Mouse (Mus musculus) MEL (cell line): ENCODE measurements at regions not wholly inside any gene's neighbourhood (a gene's known extent, or its start where the extent isn't known, plus 50 kb on each side); places are given as distances from the start of the nearest gene placed in this dataset.

Source experiments
- CTCF ChIP-seq, 3 experiments: IDR thresholded peaks in 2 of 3; conservative IDR thresholded peaks in 1 of 3; 2 replicates each; pipeline ENCODE4 v1.5.1; 2011 to 2012; ENCODE audit warnings: low read length in 3 of 3, low read depth in 2 of 3, mild to moderate bottlenecking in 2 of 3, improper control_type of control experiment in 1 of 3, inconsistent platforms in 1 of 3, mixed read lengths in 1 of 3, moderate library complexity in 1 of 3; ENCODE audit not compliant: control insufficient read depth in 1 of 3, insufficient read depth in 1 of 3, poor library complexity in 1 of 3, severe bottlenecking in 1 of 3
- MAZ ChIP-seq: IDR thresholded peaks from 2 replicates; pipeline ENCODE4 v1.6.1; 2012; ENCODE audit warnings: low read depth, mild to moderate bottlenecking, inconsistent platforms, low read length, improper control_type of control experiment
- POLR2A ChIP-seq, 2 experiments: IDR thresholded peaks; 2 replicates each; pipeline ENCODE4 v1.6.1; 2011 to 2012; ENCODE audit warnings: low read length in 2 of 2, mild to moderate bottlenecking in 2 of 2, control low read depth in 1 of 2, improper control_type of control experiment in 1 of 2, low read depth in 1 of 2, moderate library complexity in 1 of 2; ENCODE audit not compliant: control insufficient read depth in 1 of 2, insufficient read depth in 1 of 2, poor library complexity in 1 of 2
- USF2 ChIP-seq, 2 experiments: IDR thresholded peaks; 2 replicates each; pipeline ENCODE4 v1.6.1; 2011 to 2012; ENCODE audit warnings: improper control_type of control experiment in 2 of 2, low read length in 2 of 2, borderline replicate concordance in 1 of 2, inconsistent platforms in 1 of 2, low read depth in 1 of 2, mild to moderate bottlenecking in 1 of 2; ENCODE audit not compliant: insufficient read depth in 1 of 2

- TF ChIP-seq CTCF (IDR thresholded peaks at IDR 0.05 in 2 of 3, conservative IDR thresholded peaks at IDR 0.05 in 1 of 3; ENCODE audit: control insufficient read depth in 1 of 3, insufficient read depth in 1 of 3, low read depth in 2 of 3, low read length in 3 of 3, poor library complexity in 1 of 3, severe bottlenecking in 1 of 3) = no peak
- TF ChIP-seq MAZ = no peak
- TF ChIP-seq POLR2A (IDR thresholded peaks at IDR 0.05; ENCODE audit: control insufficient read depth in 1 of 2, insufficient read depth in 1 of 2, low read depth in 1 of 2, low read length in 2 of 2, poor library complexity in 1 of 2) = no peak
- no peak for TF ChIP-seq USF2 (IDR thresholded peaks at IDR 0.05; ENCODE audit: borderline replicate concordance in 1 of 2, insufficient read depth in 1 of 2, low read depth in 1 of 2, low read length in 2 of 2)
Observed at GRCm38 (mm10) chr6:98584541-98584940, 242.0 kb upstream of the Gm765 start.
